Mouse (Mus musculus): ENCODE measurements around the gene Adk. TPM values are rescaled to one million over a fixed set of nuclear protein-coding genes. Genes with fewer than 3 reads are reported as not detected.

Adk gene
- total RNA-seq, 2 experiments from 2014 or later: 59.5 to 61.9 TPM

DNA sequence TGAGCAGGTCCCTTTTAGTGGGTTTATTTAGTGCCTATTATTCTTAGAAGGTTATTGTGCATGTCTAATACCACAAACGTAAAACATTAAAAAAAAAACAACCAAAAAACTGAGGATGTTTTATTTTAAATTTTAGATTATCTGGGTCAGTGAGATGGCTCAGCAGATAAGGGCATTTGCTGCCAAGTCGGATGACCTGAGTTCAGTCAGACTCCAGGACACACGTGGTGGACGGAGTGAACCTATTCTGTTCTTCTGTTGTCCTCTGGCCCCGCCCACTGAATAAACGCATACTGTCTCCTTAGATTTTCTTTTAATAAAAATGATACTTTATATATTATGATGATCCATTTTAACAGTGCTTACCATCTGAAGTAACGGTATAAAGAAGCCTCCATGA, 1.2 kb downstream of the Adk start:
- intact Hi-C loops (cut with DNase I): loop anchor here (5.0 kb wide), 1 partner anchor 64 kb away; no protein-coding TSS in a partner anchor
- DNase-seq (ENCODE audit: extremely low spot score in 1 of 2, low spot score in 2 of 2): peak in 1 of 2 experiments; percentile 28

DNA sequence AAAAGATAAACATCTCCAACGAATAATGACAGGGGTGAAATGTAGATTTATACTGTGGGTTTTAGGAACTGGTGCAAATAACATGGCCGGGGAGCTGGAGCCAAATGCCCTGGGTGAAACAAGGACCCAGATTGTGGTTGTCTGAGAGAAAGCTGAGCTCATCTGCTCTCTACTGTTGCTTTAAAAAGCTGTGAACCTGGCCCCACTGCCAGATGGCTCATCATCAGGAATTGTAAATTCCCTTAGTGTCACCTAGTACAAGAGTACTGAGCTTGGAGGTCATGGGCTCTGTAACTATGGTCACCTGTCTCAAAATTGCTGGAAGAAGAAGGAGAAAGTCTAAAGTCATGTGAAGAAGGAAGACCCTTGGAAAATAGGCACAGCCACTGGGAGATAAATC, 6.6 kb downstream of the Adk start:
- no peak for DNase-seq (ENCODE audit: extremely low spot score in 1 of 2, low spot score in 2 of 2)
- intact Hi-C loops (cut with DNase I): no loop called here

GRCm38 (mm10) chr14:21062766-21063513, 10.6 kb downstream of the Adk start:
- intact Hi-C loops (cut with DNase I): no loop called here
- DNase-seq (ENCODE audit: extremely low spot score in 1 of 2, low spot score in 2 of 2): no peak

DNA sequence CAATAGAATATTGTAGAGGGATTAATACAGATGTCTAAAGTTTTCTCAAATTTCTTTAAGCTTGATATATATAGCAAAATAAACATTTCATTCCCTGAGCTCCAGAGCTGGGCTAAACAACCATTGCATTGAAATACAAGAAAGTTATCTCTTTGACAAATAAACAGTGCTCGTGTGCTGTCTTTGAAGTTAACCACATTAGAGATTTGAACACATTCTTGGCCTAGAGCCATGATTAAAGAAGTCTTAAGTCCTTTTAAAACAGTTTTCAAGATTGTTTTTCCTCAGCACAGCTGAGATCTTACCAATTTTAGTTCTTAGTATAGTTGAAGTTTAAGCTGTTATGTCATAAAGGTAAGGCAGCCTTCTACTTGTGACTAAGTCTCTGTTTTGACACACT, 11.9 kb downstream of the Adk start:
- intact Hi-C loops (cut with DNase I): no loop called here

GRCm38 (mm10) chr14:21065490-21066162, 13.3 kb downstream of the Adk start:
- intact Hi-C loops (cut with DNase I): no loop called here
- DNase-seq (ENCODE audit: extremely low spot score in 1 of 2, low spot score in 2 of 2): no peak

More for the DNA sequence above, 11.9 kb downstream of the Adk start:
- no peak for DNase-seq (ENCODE audit: extremely low spot score in 1 of 2, low spot score in 2 of 2)

DNA sequence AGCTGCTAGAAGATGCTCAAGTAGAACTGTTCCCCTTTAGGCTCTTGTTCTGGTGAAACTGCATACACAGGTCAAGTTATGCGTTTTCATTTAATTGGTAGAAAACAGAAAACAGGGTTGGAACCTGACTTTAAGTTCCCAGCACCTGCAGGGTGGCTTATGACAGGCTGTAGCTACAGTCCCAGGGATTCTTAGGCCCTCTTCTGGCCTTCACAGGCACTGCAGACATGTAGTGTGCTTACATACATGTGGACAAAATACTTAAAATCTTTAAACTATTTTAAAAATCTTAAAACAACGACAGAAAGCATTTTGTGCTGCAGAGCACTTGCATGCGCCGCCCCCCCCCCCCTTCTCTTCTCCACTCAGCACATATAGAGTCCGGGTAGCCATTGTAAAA, 17.2 kb downstream of the Adk start:
- intact Hi-C loops (cut with DNase I): no loop called here
- no peak for DNase-seq (ENCODE audit: extremely low spot score in 1 of 2, low spot score in 2 of 2)

DNA sequence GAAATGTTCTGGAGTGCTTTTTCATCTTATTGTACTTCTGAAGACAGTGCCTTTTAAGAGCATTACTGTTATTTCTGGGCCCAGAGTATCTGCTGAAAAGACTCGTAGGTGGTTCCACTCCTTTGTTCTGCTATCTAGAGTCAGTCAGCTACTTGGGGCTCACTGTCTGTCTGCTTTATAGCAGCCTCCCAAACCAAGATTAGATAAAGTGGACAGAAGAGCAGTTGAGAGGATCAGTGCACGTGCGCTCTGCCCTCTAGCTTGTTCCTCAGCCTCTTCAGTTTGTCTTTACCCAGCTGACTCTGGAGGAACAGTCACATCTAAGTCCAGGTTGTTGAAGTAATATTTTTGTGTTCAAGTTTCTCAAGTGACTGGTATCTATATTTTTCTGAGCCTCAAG, 21.6 kb downstream of the Adk start:
- intact Hi-C loops (cut with DNase I): no loop called here
- no peak for DNase-seq (ENCODE audit: extremely low spot score in 1 of 2, low spot score in 2 of 2)

DNA sequence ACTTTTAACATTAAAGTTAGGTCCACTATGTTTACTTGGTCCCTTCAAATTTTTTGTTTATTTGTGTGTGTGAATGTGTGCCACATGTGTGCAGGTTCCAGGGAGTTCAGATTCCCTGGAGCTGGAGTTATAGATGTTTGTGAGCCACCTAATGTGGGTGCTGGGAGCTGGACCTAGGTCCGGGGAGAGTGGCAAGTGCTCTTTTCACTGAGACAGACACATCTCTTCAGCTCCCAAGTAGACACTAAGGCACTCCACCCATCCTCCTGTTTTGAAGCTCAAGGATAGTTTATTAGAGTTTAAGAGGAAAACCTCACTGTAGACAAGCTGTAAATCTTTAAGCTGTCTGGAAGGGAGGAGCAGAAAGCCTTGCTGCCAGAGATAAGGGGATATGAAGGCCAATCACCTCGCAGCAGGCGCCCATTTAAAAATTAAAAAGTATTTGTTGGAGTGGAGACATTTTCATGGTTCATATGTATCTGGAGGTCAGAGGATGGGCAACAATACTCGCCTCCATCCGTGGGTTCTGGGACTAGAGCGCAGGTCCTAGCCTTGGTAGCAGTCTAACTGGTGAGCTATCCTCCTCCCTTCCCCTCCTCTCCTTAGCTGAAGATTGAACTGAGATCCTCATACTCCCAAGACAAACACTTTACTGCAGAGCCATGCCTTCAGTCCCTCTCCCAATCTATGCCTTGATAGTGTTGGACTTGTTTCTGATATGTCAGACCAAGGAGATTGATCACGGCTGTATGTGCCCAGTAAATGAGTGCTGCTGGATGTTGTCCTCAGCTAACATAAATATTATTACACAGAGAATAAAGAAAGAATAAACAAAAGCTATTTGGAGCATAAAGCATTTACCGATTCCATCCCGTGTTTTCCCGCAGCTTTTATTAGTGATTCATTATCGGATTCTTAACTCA, 22.3 kb downstream of the Adk start:
- DNase-seq (ENCODE audit: extremely low spot score in 1 of 2, low spot score in 2 of 2): no peak
- intact Hi-C loops (cut with DNase I): no loop called here

DNA sequence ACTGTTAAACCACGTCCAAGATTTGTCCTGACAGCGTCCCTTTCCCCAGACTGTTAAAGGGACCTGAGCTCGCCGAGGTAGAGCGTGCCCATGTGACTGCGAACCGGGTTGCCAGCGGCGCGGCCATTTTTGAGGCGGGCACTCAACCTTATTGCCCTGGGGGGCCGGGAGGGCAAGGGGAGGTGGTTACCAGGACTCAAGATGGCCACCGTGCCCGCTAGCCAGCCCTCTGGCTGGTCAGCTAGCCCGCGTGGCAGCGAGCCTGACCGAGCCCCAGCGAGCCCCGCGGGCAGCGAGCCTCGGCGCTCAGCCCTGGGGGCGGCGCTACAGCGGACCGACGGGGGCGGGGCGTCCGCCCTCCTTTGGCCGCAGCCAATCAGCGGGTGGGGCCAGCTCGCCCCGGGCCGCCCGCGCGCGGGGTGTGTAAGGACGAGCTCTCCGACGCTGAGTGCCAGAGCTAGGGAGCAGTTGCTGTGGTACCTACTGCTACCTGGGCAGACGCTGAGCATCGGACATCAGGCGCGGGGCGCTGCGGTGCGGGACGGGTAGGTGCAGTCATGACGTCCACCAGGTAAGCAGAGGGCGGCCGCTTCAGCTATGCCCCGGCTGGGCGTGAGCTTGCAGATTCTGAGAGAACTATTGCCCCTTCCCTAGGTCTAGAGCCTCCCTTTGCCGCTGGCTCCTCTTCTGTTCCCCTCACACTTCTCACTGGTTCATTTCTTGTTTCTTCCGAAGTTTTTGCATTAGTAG, 23.6 kb downstream of the Adk start:
- intact Hi-C loops (cut with DNase I): no loop called here
- peak; percentile 76 to 93 for DNase-seq (ENCODE audit: extremely low spot score in 1 of 2, low spot score in 2 of 2)

GRCm38 (mm10) chr14:21076501-21077194, 24.3 kb downstream of the Adk start:
- intact Hi-C loops (cut with DNase I): no loop called here
- no peak for DNase-seq (ENCODE audit: extremely low spot score in 1 of 2, low spot score in 2 of 2)

DNA sequence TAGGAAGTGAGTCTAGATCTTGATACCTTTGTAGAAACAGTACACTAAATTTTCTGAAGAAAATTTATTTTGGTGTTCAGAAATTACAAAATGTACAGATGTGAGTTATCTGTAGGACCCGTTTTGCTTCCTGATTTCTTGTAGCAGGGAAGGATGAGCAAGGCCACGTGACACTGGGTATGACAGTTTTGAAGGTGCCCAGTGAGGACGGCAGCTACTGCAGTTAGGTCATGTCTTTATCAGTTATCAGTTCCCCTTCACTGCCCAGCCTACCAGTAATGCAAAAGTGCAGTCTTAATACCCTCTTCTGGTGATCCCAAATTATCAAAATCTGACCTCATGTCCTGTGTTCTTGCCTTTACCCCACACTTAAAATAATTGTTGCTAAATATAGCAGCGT, 25.6 kb downstream of the Adk start:
- no peak for DNase-seq (ENCODE audit: extremely low spot score in 1 of 2, low spot score in 2 of 2)
- intact Hi-C loops (cut with DNase I): no loop called here

- intact Hi-C loops (cut with DNase I): no loop called here
- no peak for DNase-seq (ENCODE audit: extremely low spot score in 1 of 2, low spot score in 2 of 2)
Measured at GRCm38 (mm10) chr14:21078511-21078910, 26.1 kb downstream of the Adk start.

- intact Hi-C loops (cut with DNase I): no loop called here
- no peak for DNase-seq (ENCODE audit: extremely low spot score in 1 of 2, low spot score in 2 of 2)
Measured at GRCm38 (mm10) chr14:21082823-21083222, 30.4 kb downstream of the Adk start.

- intact Hi-C loops (cut with DNase I): no loop called here
- DNase-seq (ENCODE audit: extremely low spot score in 1 of 2, low spot score in 2 of 2): no peak
Measured at GRCm38 (mm10) chr14:21085666-21086065, 33.3 kb downstream of the Adk start.

DNA sequence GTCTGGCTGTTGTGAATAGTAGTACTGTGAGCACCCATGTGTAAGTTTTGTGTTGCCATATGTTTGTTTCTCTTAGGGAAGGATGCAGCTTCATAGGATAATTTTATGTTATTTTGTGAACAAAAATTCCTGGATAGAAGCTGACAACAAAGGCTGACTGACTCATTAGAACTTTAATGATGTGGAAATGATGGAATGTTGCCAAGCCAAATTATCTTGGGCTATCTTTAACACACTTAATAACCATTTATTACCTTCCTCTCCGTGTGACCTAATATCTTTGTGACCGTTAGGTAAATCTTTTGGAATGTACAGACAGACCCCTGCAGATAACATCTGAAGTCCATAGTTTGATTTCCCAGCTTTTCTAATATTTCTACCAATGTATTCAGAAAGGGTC, 33.7 kb downstream of the Adk start:
- intact Hi-C loops (cut with DNase I): no loop called here
- no peak for DNase-seq (ENCODE audit: extremely low spot score in 1 of 2, low spot score in 2 of 2)

- DNase-seq (ENCODE audit: extremely low spot score in 1 of 2, low spot score in 2 of 2): no peak
- intact Hi-C loops (cut with DNase I): no loop called here
Measured at GRCm38 (mm10) chr14:21086827-21087351, 34.5 kb downstream of the Adk start.

GRCm38 (mm10) chr14:21087390-21088060, 35.2 kb downstream of the Adk start:
- no peak for DNase-seq (ENCODE audit: extremely low spot score in 1 of 2, low spot score in 2 of 2)
- intact Hi-C loops (cut with DNase I): no loop called here

GRCm38 (mm10) chr14:21088731-21089130, 36.4 kb downstream of the Adk start:
- no peak for DNase-seq (ENCODE audit: extremely low spot score in 1 of 2, low spot score in 2 of 2)
- intact Hi-C loops (cut with DNase I): no loop called here
